Mouse (Mus musculus): ENCODE results near the gene Cgrrf1. TPM values are rescaled to one million over a fixed set of nuclear protein-coding genes. Genes with fewer than 3 reads are reported as not detected.
"Not testable (repeated sequence)": the region's sequence is repeated elsewhere in the genome, so short reads cannot be mapped to it uniquely, and the experiment has no call there.

Gene Cgrrf1
- polyA plus RNA-seq, 1 experiment: 28.2 TPM

- H3K4me1 ChIP-seq (ENCODE audit: control insufficient read depth, insufficient read depth, low read length): no peaks in the 10 kb centered on the region; the same call in 1 of the 2 replicates
- DNase-seq: no peak
- no peak for TF ChIP-seq POLR2A (IDR thresholded peaks at IDR 0.05; ENCODE audit: borderline replicate concordance, extremely low read depth, low read depth, low read length)
- TF ChIP-seq CTCF (IDR thresholded peaks at IDR 0.05; ENCODE audit: insufficient read depth, low read length): no peak
- H3K4me3 ChIP-seq (replicated peaks; ENCODE audit: extremely low read depth, low read depth, low read length): no peak overlapping the region
- WGBS: 67% methylated on average over 5 of the region's 5 CpGs
Observed at GRCm38 (mm10) chr14:46794157-46794556, 37.8 kb upstream of the Cgrrf1 start.

- DNase-seq: no peak
- TF ChIP-seq POLR2A (IDR thresholded peaks at IDR 0.05; ENCODE audit: borderline replicate concordance, extremely low read depth, low read depth, low read length): no peak
- Histone ChIP-seq H3K4me3 (replicated peaks; ENCODE audit: extremely low read depth, low read depth, low read length) (no peak overlapping the region), H3K4me1 (ENCODE audit: control insufficient read depth, insufficient read depth, low read length) (peaks cover 8% of the 10 kb centered on the region)
- WGBS: 52% methylated on average over 3 of the region's 3 CpGs
Observed at GRCm38 (mm10) chr14:46800684-46801345, 31.1 kb upstream of the Cgrrf1 start.

GRCm38 (mm10) chr14:46803259-46803658, 28.7 kb upstream of the Cgrrf1 start:
- Histone ChIP-seq H3K4me1 (ENCODE audit: control insufficient read depth, insufficient read depth, low read length) (peaks cover 8% of the 10 kb centered on the region), H3K4me3 (replicated peaks; ENCODE audit: extremely low read depth, low read depth, low read length) (no peak overlapping the region)
- WGBS: 59% methylated on average over 4 of the region's 4 CpGs
- TF ChIP-seq POLR2A (IDR thresholded peaks at IDR 0.05; ENCODE audit: borderline replicate concordance, extremely low read depth, low read depth, low read length) (no peak), CTCF (IDR thresholded peaks at IDR 0.05; ENCODE audit: insufficient read depth, low read length) (no peak)
- no peak for DNase-seq

- H3K4me1 ChIP-seq (ENCODE audit: control insufficient read depth, insufficient read depth, low read length): peaks cover 8% of the 10 kb centered on the region
- TF ChIP-seq CTCF (IDR thresholded peaks at IDR 0.05; ENCODE audit: insufficient read depth, low read length) (no peak), POLR2A (IDR thresholded peaks at IDR 0.05; ENCODE audit: borderline replicate concordance, extremely low read depth, low read depth, low read length) (no peak)
- no peak for DNase-seq
- no peak overlapping the region for H3K4me3 ChIP-seq (replicated peaks; ENCODE audit: extremely low read depth, low read depth, low read length)
- WGBS: 47% methylated on average over 1 of the region's 1 CpGs
Observed at GRCm38 (mm10) chr14:46803791-46804190, 28.1 kb upstream of the Cgrrf1 start.

GRCm38 (mm10) chr14:46806186-46806585, 25.7 kb upstream of the Cgrrf1 start:
- no peak overlapping the region for H3K4me3 ChIP-seq (replicated peaks; ENCODE audit: extremely low read depth, low read depth, low read length)
- 75% methylated on average over 5 of the region's 5 CpGs for WGBS
- peaks cover 8% of the 10 kb centered on the region for H3K4me1 ChIP-seq (ENCODE audit: control insufficient read depth, insufficient read depth, low read length)
- DNase-seq: no peak
- TF ChIP-seq POLR2A (IDR thresholded peaks at IDR 0.05; ENCODE audit: borderline replicate concordance, extremely low read depth, low read depth, low read length) (no peak), CTCF (IDR thresholded peaks at IDR 0.05; ENCODE audit: insufficient read depth, low read length) (no peak)

GRCm38 (mm10) chr14:46807927-46808326, 24.0 kb upstream of the Cgrrf1 start:
- TF ChIP-seq POLR2A (IDR thresholded peaks at IDR 0.05; ENCODE audit: borderline replicate concordance, extremely low read depth, low read depth, low read length) (no peak), CTCF (IDR thresholded peaks at IDR 0.05; ENCODE audit: insufficient read depth, low read length) (no peak)
- Histone ChIP-seq H3K4me3 (replicated peaks; ENCODE audit: extremely low read depth, low read depth, low read length) (no peak overlapping the region), H3K4me1 (ENCODE audit: control insufficient read depth, insufficient read depth, low read length) (peaks cover 8% of the 10 kb centered on the region)
- no peak for DNase-seq
- 54% methylated on average over 3 of the region's 3 CpGs for WGBS

- Histone ChIP-seq H3K4me1 (ENCODE audit: control insufficient read depth, insufficient read depth, low read length) (peaks cover 6% of the 10 kb centered on the region; the same call in 1 of the 2 replicates), H3K4me3 (replicated peaks; ENCODE audit: extremely low read depth, low read depth, low read length) (no peak overlapping the region)
- no peak for DNase-seq
- 90% methylated on average over 6 of the region's 6 CpGs for WGBS
- TF ChIP-seq CTCF (IDR thresholded peaks at IDR 0.05; ENCODE audit: insufficient read depth, low read length): no peak
- TF ChIP-seq POLR2A (IDR thresholded peaks at IDR 0.05; ENCODE audit: borderline replicate concordance, extremely low read depth, low read depth, low read length): no peak
Observed at GRCm38 (mm10) chr14:46815640-46816039, 16.3 kb upstream of the Cgrrf1 start.

- Histone ChIP-seq H3K4me1 (ENCODE audit: control insufficient read depth, insufficient read depth, low read length) (peaks cover 6% of the 10 kb centered on the region; the same call in 1 of the 2 replicates), H3K4me3 (replicated peaks; ENCODE audit: extremely low read depth, low read depth, low read length) (no peak overlapping the region)
- TF ChIP-seq POLR2A (IDR thresholded peaks at IDR 0.05; ENCODE audit: borderline replicate concordance, extremely low read depth, low read depth, low read length): no peak
- no peak for TF ChIP-seq CTCF (IDR thresholded peaks at IDR 0.05; ENCODE audit: insufficient read depth, low read length)
- WGBS: 87% methylated on average over 8 of the region's 8 CpGs
- no peak for DNase-seq
Observed at GRCm38 (mm10) chr14:46816916-46817622, 14.9 kb upstream of the Cgrrf1 start.

GRCm38 (mm10) chr14:46818743-46819142, 13.2 kb upstream of the Cgrrf1 start:
- TF ChIP-seq POLR2A (IDR thresholded peaks at IDR 0.05; ENCODE audit: borderline replicate concordance, extremely low read depth, low read depth, low read length) (no peak), CTCF (IDR thresholded peaks at IDR 0.05; ENCODE audit: insufficient read depth, low read length) (no peak)
- DNase-seq: no peak
- 80% methylated on average over 7 of the region's 7 CpGs for WGBS
- Histone ChIP-seq H3K4me3 (replicated peaks; ENCODE audit: extremely low read depth, low read depth, low read length) (no peak overlapping the region), H3K4me1 (ENCODE audit: control insufficient read depth, insufficient read depth, low read length) (peaks cover 6% of the 10 kb centered on the region; the same call in 1 of the 2 replicates)

- not testable (repeated sequence) for H3K4me1 ChIP-seq (ENCODE audit: control insufficient read depth, insufficient read depth, low read length); H3K4me3 ChIP-seq (replicated peaks; ENCODE audit: extremely low read depth, low read depth, low read length); DNase-seq
- 86% methylated on average over 5 of the region's 6 CpGs for WGBS
Observed at GRCm38 (mm10) chr14:46819961-46820360, 12.0 kb upstream of the Cgrrf1 start.

Measured in lung, adult 2 months (tissue).